23 mouse cellular contexts compared by ENCODE assay signal in the genomic region with DNA sequence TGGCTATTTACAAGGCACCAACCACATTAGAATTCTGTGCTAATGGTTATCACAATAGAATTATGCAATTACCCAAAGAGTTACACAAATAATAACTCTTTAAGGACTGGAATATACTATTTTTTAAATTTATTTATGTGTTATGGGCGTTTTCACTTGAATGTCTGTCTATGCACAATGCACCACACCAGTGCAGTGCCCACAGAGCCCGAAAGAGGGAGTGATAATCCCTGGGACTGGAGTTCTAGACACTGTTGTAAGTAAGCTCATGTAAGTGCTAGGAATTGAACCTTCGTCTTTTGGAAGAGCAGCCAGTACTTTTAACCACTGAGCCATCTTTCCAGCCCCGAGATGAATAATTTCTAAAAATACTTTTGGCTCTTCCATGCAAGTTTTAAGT. TPM values are rescaled to one million over a fixed set of nuclear protein-coding genes. Genes with fewer than 3 reads are reported as not detected.
DNase-seq lines count a peak whose midpoint lies in the region; ATAC-seq and TF ChIP-seq lines count a peak whose summit lies in the region.
"Had no signal": no experiment of that assay in that cellular context is flagged by ENCODE, and none has a peak within 500 bp of the region (broad histone marks: within the 10 kb centered on the region; RNA-seq: fewer than 3 reads in every experiment).

No protein-coding gene starts in this region.

- H3K4me3 ChIP-seq in heart, embryonic 10.5 days, result no peak overlapping the region
- no peak overlapping the region for H3K4me3 ChIP-seq in liver, postnatal 0 days (ENCODE audit: low read depth, low read length)
- H3K4me3 ChIP-seq in stomach, postnatal 0 days (ENCODE audit: low read depth, low read length), result no peak overlapping the region
- no peak overlapping the region for H3K4me3 ChIP-seq in forebrain, embryonic 14.5 days (ENCODE audit: low read depth, low read length)
- H3K4me3 ChIP-seq: forebrain, embryonic 10.5 days; forebrain, embryonic 13.5 days; gastrocnemius, adult 2 months; heart, embryonic 13.5 days had no signal

- no peaks in the 10 kb centered on the region for H3K9me3 ChIP-seq in heart, embryonic 10.5 days
- H3K9me3 ChIP-seq in liver, postnatal 0 days (ENCODE audit: low read length), result no peaks in the 10 kb centered on the region
- H3K9me3 ChIP-seq in stomach, postnatal 0 days (ENCODE audit: control insufficient read depth, low read length), result no peaks in the 10 kb centered on the region
- no peaks in the 10 kb centered on the region for H3K9me3 ChIP-seq in forebrain, embryonic 14.5 days (replicated peaks; ENCODE audit: control insufficient read depth, low read length)
- H3K9me3 ChIP-seq: forebrain, embryonic 10.5 days; forebrain, embryonic 13.5 days; heart, embryonic 13.5 days had no signal

- no peak overlapping the region for H3K27ac ChIP-seq in heart, embryonic 10.5 days
- no peak overlapping the region for H3K27ac ChIP-seq in liver, postnatal 0 days (ENCODE audit: low read depth)
- no peak overlapping the region for H3K27ac ChIP-seq in stomach, postnatal 0 days (replicated peaks)
- H3K27ac ChIP-seq in forebrain, embryonic 14.5 days (ENCODE audit: low read depth, low read length), result no peak overlapping the region
- H3K27ac ChIP-seq: forebrain, embryonic 10.5 days; forebrain, embryonic 13.5 days; gastrocnemius, adult 2 months; heart, embryonic 13.5 days; hindbrain, embryonic 14.5 days; hindbrain, postnatal 0 days had no signal

- no peak overlapping the region for H3K9ac ChIP-seq in liver, postnatal 0 days (replicated peaks)
- no peak overlapping the region for H3K9ac ChIP-seq in stomach, postnatal 0 days (ENCODE audit: low read length)
- no peak overlapping the region for H3K9ac ChIP-seq in forebrain, embryonic 14.5 days (ENCODE audit: low read length)
- H3K9ac ChIP-seq: forebrain, embryonic 13.5 days; forebrain, postnatal 0 days; heart, embryonic 13.5 days; hindbrain, embryonic 14.5 days had no signal

- H3K27me3 ChIP-seq in heart, embryonic 10.5 days (ENCODE audit: insufficient read depth, poor library complexity, severe bottlenecking), result 0 out of 2 replicates have a peak, but pooled peaks cover 5% of the 10 kb centered on the region
- H3K27me3 ChIP-seq in liver, postnatal 0 days (ENCODE audit: insufficient read depth, low read length), result no peaks in the 10 kb centered on the region
- H3K27me3 ChIP-seq in stomach, postnatal 0 days (ENCODE audit: control insufficient read depth, insufficient read depth, low read length), result no peaks in the 10 kb centered on the region
- no peaks in the 10 kb centered on the region for H3K27me3 ChIP-seq in forebrain, embryonic 14.5 days (replicated peaks; ENCODE audit: control insufficient read depth, insufficient read depth, low read length)
- H3K27me3 ChIP-seq: forebrain, embryonic 13.5 days; heart, embryonic 13.5 days had no signal

- peaks cover 57% of the 10 kb centered on the region for H3K4me1 ChIP-seq in heart, embryonic 10.5 days
- peaks cover 30% of the 10 kb centered on the region for H3K4me1 ChIP-seq in liver, postnatal 0 days (ENCODE audit: insufficient read depth)
- peaks cover 6% of the 10 kb centered on the region for H3K4me1 ChIP-seq in stomach, postnatal 0 days (replicated peaks; ENCODE audit: control insufficient read depth, insufficient read depth)
- peaks cover 14% of the 10 kb centered on the region for H3K4me1 ChIP-seq in forebrain, embryonic 14.5 days (ENCODE audit: control insufficient read depth, insufficient read depth, low read length)

- no peak for TF ChIP-seq EP300 in liver, postnatal 0 days (IDR thresholded peaks at IDR 0.05; ENCODE audit: low read depth)
- TF ChIP-seq EP300 in stomach, postnatal 0 days (optimal IDR thresholded peaks at IDR 0.05), result no peak

- peak; percentile 24 for TF ChIP-seq CTCF in liver, postnatal 0 days (IDR thresholded peaks at IDR 0.05; ENCODE audit: low read depth)
- no peak for TF ChIP-seq CTCF in stomach, postnatal 0 days (IDR thresholded peaks at IDR 0.05; ENCODE audit: low read depth)

- 86% methylated on average over 4 of the region's 4 CpGs for WGBS in heart, embryonic 10.5 days
- 85% methylated on average over 4 of the region's 4 CpGs for WGBS in liver, postnatal 0 days (ENCODE audit: insufficient replicate concordance)
- 88% methylated on average over 4 of the region's 4 CpGs for WGBS in stomach, postnatal 0 days
- WGBS in forebrain, embryonic 14.5 days, result 87% methylated on average over 4 of the region's 4 CpGs

- peak; percentile 70 for DNase-seq in heart, embryonic 10.5 days (ENCODE audit: low spot score)
- no peak for DNase-seq in heart, adult 8-10 months (ENCODE audit: low spot score)
- no peak for DNase-seq in liver, postnatal 0 days
- no peak for DNase-seq in liver
- peak; percentile 77 for DNase-seq in ES-CJ7 (ENCODE audit: low read depth, low spot score)
- peak; percentile 12 for DNase-seq in stomach, postnatal 0 days (ENCODE audit: low spot score)
- DNase-seq in forebrain, embryonic 14.5 days (ENCODE audit: low spot score), result no peak
- no peak for DNase-seq in kidney, adult 9 months
- DNase-seq: adrenal gland, adult 2 months; cerebellum, adult 11-12 months; cerebellum, adult 8-10 months; cerebellum, postnatal 14 days; forebrain, postnatal 0 days; gastrocnemius, adult 2 months; gastrocnemius, postnatal 14 days; heart, postnatal 14 days; heart, postnatal 4 days had no signal

- H3K36me3 ChIP-seq in heart, embryonic 10.5 days, result peaks cover 8% of the 10 kb centered on the region; the same call in 1 of the 2 replicates
- no peaks in the 10 kb centered on the region for H3K36me3 ChIP-seq in liver, postnatal 0 days (replicated peaks; ENCODE audit: insufficient read depth, low read length)
- H3K36me3 ChIP-seq in stomach, postnatal 0 days (ENCODE audit: control insufficient read depth, insufficient read depth, low read length), result no peaks in the 10 kb centered on the region
- H3K36me3 ChIP-seq in forebrain, embryonic 14.5 days (ENCODE audit: control insufficient read depth, insufficient read depth, low read length), result no peaks in the 10 kb centered on the region; the same call in 1 of the 2 replicates
- H3K36me3 ChIP-seq: heart, embryonic 13.5 days had no signal

- H3K4me2 ChIP-seq in liver, postnatal 0 days (ENCODE audit: low read depth, low read length), result no peak overlapping the region
- H3K4me2 ChIP-seq in stomach, postnatal 0 days (replicated peaks; ENCODE audit: low read depth), result no peak overlapping the region
- no peak overlapping the region for H3K4me2 ChIP-seq in forebrain, embryonic 14.5 days (ENCODE audit: low read length)
- H3K4me2 ChIP-seq: forebrain, embryonic 13.5 days; heart, embryonic 13.5 days; hindbrain, embryonic 14.5 days had no signal

- ATAC-seq in liver, postnatal 0 days, result no peak
- no peak for ATAC-seq in stomach, postnatal 0 days (ENCODE audit: low FRiP score, low TSS enrichment)
- no peak for ATAC-seq in forebrain, embryonic 14.5 days
- ATAC-seq: forebrain, embryonic 13.5 days; forebrain, postnatal 0 days; hindbrain, postnatal 0 days; inflammation-experienced regulatory T-cells, adult 6 months had no signal

RNA-seq across cellular contexts. Expression of a gene that starts 11.9 kb away (rescaled TPM):
- 6.5 and 9.2 TPM in 2 replicates for polyA plus RNA-seq in heart, embryonic 10.5 days (2016; fragmentation: Nextera tagmentation; extraction: Ambion mirVana)
- total RNA-seq in heart, adult 8-10 months (2022), result 10 to 100 TPM; 18.6 to 22.6 (median 21.4) TPM
- polyA plus RNA-seq in liver, postnatal 0 days (2015; fragmentation: Nextera tagmentation; extraction: Ambion mirVana), result 2.9 and 3.5 TPM in 2 replicates
- polyA plus RNA-seq in stomach, postnatal 0 days (2015; fragmentation: Nextera tagmentation; extraction: Ambion mirVana), result 17.1 and 21.0 TPM in 2 replicates
- 11.2 and 13.1 TPM in 2 replicates for polyA plus RNA-seq in forebrain, embryonic 14.5 days (2014; fragmentation: Nextera tagmentation; extraction: Ambion mirVana)

RNA-seq across cellular contexts. Expression of a gene that starts 46.8 kb away (rescaled TPM):
- 72.0 and 82.0 TPM in 2 replicates for polyA plus RNA-seq in heart, embryonic 10.5 days (2016; fragmentation: Nextera tagmentation; extraction: Ambion mirVana)
- total RNA-seq in heart, adult 8-10 months (2022), result 10 to 100 TPM; 21.4 to 53.5 (median 38.0) TPM
- polyA plus RNA-seq in liver, postnatal 0 days (2015; fragmentation: Nextera tagmentation; extraction: Ambion mirVana), result 85.1 and 103 TPM in 2 replicates
- polyA plus RNA-seq in stomach, postnatal 0 days (2015; fragmentation: Nextera tagmentation; extraction: Ambion mirVana), result 45.6 and 50.0 TPM in 2 replicates
- 43.9 and 56.0 TPM in 2 replicates for polyA plus RNA-seq in forebrain, embryonic 14.5 days (2014; fragmentation: Nextera tagmentation; extraction: Ambion mirVana)

Comparison
In these comparisons a context has a peak if more than half of its experiments do, and no peak if none do; other contexts are left out.
1. DNase-seq: peak in heart, embryonic 10.5 days (single experiment), ES-CJ7 (single experiment) and stomach, postnatal 0 days (single experiment); none in heart, adult 8-10 months (single experiment), liver, postnatal 0 days (single experiment), liver (single experiment), forebrain, embryonic 14.5 days (single experiment) and kidney, adult 9 months (single experiment).